Mouse (Mus musculus): ENCODE measurements around the gene Fads3. TPM values are rescaled to one million over a fixed set of nuclear protein-coding genes. Genes with fewer than 3 reads are reported as not detected.
A peak's percentile ranks its signal among the peaks of the same experiment; 100 is the strongest.

Fads3 gene
- polyA plus RNA-seq (2015; fragmentation: Nextera tagmentation; extraction: Ambion mirVana) = 21.5 and 22.3 TPM in 2 replicates

GRCm38 (mm10) chr19:10041388-10042148, at the start of gene Fads3:
TSS of gene Fads3 (plus strand) at chr19:10041569.
- Histone ChIP-seq H3K27me3 (no peaks in the 10 kb centered on the region), H3K9ac (peak within 1 kb of the TSS; percentile 44), H3K4me2 (peak within 1 kb of the TSS; percentile 94), H3K4me3 (replicated peaks) (peak within 1 kb of the TSS; percentile 59), H3K4me1 (peaks cover 57% of the 10 kb centered on the region), H3K9me3 (replicated peaks) (no peaks in the 10 kb centered on the region), H3K36me3 (no peaks in the 10 kb centered on the region), H3K27ac (peak within 1 kb of the TSS; percentile 38)
- WGBS = under 1% methylated on average over 66 of the region's 69 CpGs
- peak; percentile 92 for ATAC-seq (replicated peaks; ENCODE audit: low FRiP score)

GRCm38 (mm10) chr19:9992011-9992958, 49.1 kb upstream of the Fads3 start:
- ATAC-seq (replicated peaks; ENCODE audit: low FRiP score) = peak; percentile 52
- Histone ChIP-seq H3K9me3 (replicated peaks) (no peaks in the 10 kb centered on the region), H3K27ac (peak overlapping the region; percentile 11; the same call in 1 of the 2 replicates), H3K9ac (no peak overlapping the region), H3K27me3 (no peaks in the 10 kb centered on the region), H3K4me2 (peak overlapping the region; percentile 60), H3K4me1 (peaks cover 34% of the 10 kb centered on the region), H3K36me3 (no peaks in the 10 kb centered on the region), H3K4me3 (replicated peaks) (peak overlapping the region; percentile 31)
- 39% methylated on average over 26 of the region's 26 CpGs for WGBS

- no peaks in the 10 kb centered on the region for H3K9me3 ChIP-seq (replicated peaks)
- H3K4me2 ChIP-seq = peak overlapping the region; percentile 60
- no peak overlapping the region for H3K27ac ChIP-seq
- 3% methylated on average over 17 of the region's 17 CpGs for WGBS
- H3K4me1 ChIP-seq = peaks cover 30% of the 10 kb centered on the region
- H3K4me3 ChIP-seq (replicated peaks) = peak overlapping the region; percentile 31
- H3K36me3 ChIP-seq = no peaks in the 10 kb centered on the region
- peak; percentile 87 for ATAC-seq (replicated peaks; ENCODE audit: low FRiP score)
- H3K27me3 ChIP-seq = no peaks in the 10 kb centered on the region
- H3K9ac ChIP-seq = 0 out of 2 replicates have a peak overlapping the region, but pooled peaks have one; percentile 17
Observed at GRCm38 (mm10) chr19:9993036-9993656, 48.2 kb upstream of the Fads3 start.

- Histone ChIP-seq H3K27me3 (no peaks in the 10 kb centered on the region), H3K4me3 (replicated peaks) (no peak overlapping the region)
- 67% methylated on average over 12 of the region's 12 CpGs for WGBS
Observed at GRCm38 (mm10) chr19:9997204-9998062, 43.9 kb upstream of the Fads3 start.

GRCm38 (mm10) chr19:9998063-9998416, 43.3 kb upstream of the Fads3 start:
- 71% methylated on average over 2 of the region's 2 CpGs for WGBS
- no peak overlapping the region for H3K9ac ChIP-seq
- H3K27me3 ChIP-seq = no peaks in the 10 kb centered on the region

More at GRCm38 (mm10) chr19:9997204-9998062, 43.9 kb upstream of the Fads3 start:
- Histone ChIP-seq H3K27ac (no peak overlapping the region), H3K36me3 (no peaks in the 10 kb centered on the region), H3K9me3 (replicated peaks) (no peaks in the 10 kb centered on the region), H3K4me2 (no peak overlapping the region), H3K4me1 (peaks cover 12% of the 10 kb centered on the region), H3K9ac (no peak overlapping the region)
- no peak for ATAC-seq (replicated peaks; ENCODE audit: low FRiP score)

GRCm38 (mm10) chr19:9998736-9999486, 42.5 kb upstream of the Fads3 start:
- no peak overlapping the region for H3K4me3 ChIP-seq (replicated peaks)
- no peak overlapping the region for H3K27ac ChIP-seq
- H3K36me3 ChIP-seq = no peaks in the 10 kb centered on the region
- 70% methylated on average over 13 of the region's 13 CpGs for WGBS
- ATAC-seq (replicated peaks; ENCODE audit: low FRiP score) = no peak
- H3K4me1 ChIP-seq = no peaks in the 10 kb centered on the region
- no peaks in the 10 kb centered on the region for H3K27me3 ChIP-seq
- no peak overlapping the region for H3K9ac ChIP-seq
- no peak overlapping the region for H3K4me2 ChIP-seq
- no peaks in the 10 kb centered on the region for H3K9me3 ChIP-seq (replicated peaks)

More at GRCm38 (mm10) chr19:9998063-9998416, 43.3 kb upstream of the Fads3 start:
- Histone ChIP-seq H3K4me3 (replicated peaks) (no peak overlapping the region), H3K27ac (no peak overlapping the region), H3K36me3 (no peaks in the 10 kb centered on the region), H3K4me1 (peaks cover 6% of the 10 kb centered on the region), H3K4me2 (no peak overlapping the region), H3K9me3 (replicated peaks) (no peaks in the 10 kb centered on the region)
- no peak for ATAC-seq (replicated peaks; ENCODE audit: low FRiP score)

- no peak overlapping the region for H3K27ac ChIP-seq
- no peak overlapping the region for H3K4me3 ChIP-seq (replicated peaks)
- no peaks in the 10 kb centered on the region for H3K9me3 ChIP-seq (replicated peaks)
- no peak overlapping the region for H3K4me2 ChIP-seq
- ATAC-seq (replicated peaks; ENCODE audit: low FRiP score) = peak; percentile 70; the same call in 1 of the 2 replicates
- H3K4me1 ChIP-seq = no peaks in the 10 kb centered on the region
- no peaks in the 10 kb centered on the region for H3K27me3 ChIP-seq
- no peaks in the 10 kb centered on the region for H3K36me3 ChIP-seq
- H3K9ac ChIP-seq = no peak overlapping the region
- WGBS = 20% methylated on average over 3 of the region's 3 CpGs
Observed at GRCm38 (mm10) chr19:10000330-10000729, 41.0 kb upstream of the Fads3 start.

GRCm38 (mm10) chr19:10001206-10001969, 40.0 kb upstream of the Fads3 start, which contains the start of the genes Best1 and Rab3il1:
TSS of gene Best1 (minus strand) at chr19:10001633.
TSS of gene Rab3il1 (plus strand) at chr19:10001669.
- Histone ChIP-seq H3K9me3 (replicated peaks) (no peaks in the 10 kb centered on the region), H3K36me3 (no peaks in the 10 kb centered on the region), H3K27ac (no peak within 1 kb of the TSS), H3K4me1 (no peaks in the 10 kb centered on the region), H3K9ac (no peak within 1 kb of the TSS), H3K27me3 (no peaks in the 10 kb centered on the region), H3K4me3 (replicated peaks) (no peak within 1 kb of the TSS), H3K4me2 (no peak within 1 kb of the TSS)
- no peak for ATAC-seq (replicated peaks; ENCODE audit: low FRiP score)
- 59% methylated on average over 7 of the region's 7 CpGs for WGBS

GRCm38 (mm10) chr19:10003696-10004095, 37.7 kb upstream of the Fads3 start:
- H3K4me2 ChIP-seq = no peak overlapping the region
- no peak for ATAC-seq (replicated peaks; ENCODE audit: low FRiP score)
- no peak overlapping the region for H3K27ac ChIP-seq
- H3K4me1 ChIP-seq = no peaks in the 10 kb centered on the region
- WGBS = 77% methylated on average over 1 of the region's 1 CpGs
- H3K9ac ChIP-seq = no peak overlapping the region
- no peaks in the 10 kb centered on the region for H3K36me3 ChIP-seq
- H3K27me3 ChIP-seq = no peaks in the 10 kb centered on the region
- H3K4me3 ChIP-seq (replicated peaks) = no peak overlapping the region
- H3K9me3 ChIP-seq (replicated peaks) = no peaks in the 10 kb centered on the region

- WGBS = 76% methylated on average over 1 of the region's 1 CpGs
- Histone ChIP-seq H3K36me3 (no peaks in the 10 kb centered on the region), H3K9ac (no peak overlapping the region), H3K27ac (no peak overlapping the region), H3K4me3 (replicated peaks) (no peak overlapping the region), H3K4me2 (no peak overlapping the region), H3K27me3 (no peaks in the 10 kb centered on the region), H3K4me1 (peaks cover 32% of the 10 kb centered on the region), H3K9me3 (replicated peaks) (no peaks in the 10 kb centered on the region)
- ATAC-seq (replicated peaks; ENCODE audit: low FRiP score) = no peak
Observed at GRCm38 (mm10) chr19:10011408-10011807, 30.0 kb upstream of the Fads3 start.

All from kidney, embryonic 15.5 days (tissue).